Mouse (Mus musculus) midbrain, embryonic 16.5 days (tissue): ENCODE data around the gene Krba1. TPM values are rescaled to one million over a fixed set of nuclear protein-coding genes. Genes with fewer than 3 reads are reported as not detected.

Source experiments
- ATAC-seq: fragments of 200-750 bp; cut with Nextera tagmentation; 2 replicates; pipeline ENCODE4 v1.8.0; 2017; ENCODE audit warnings: moderate TSS enrichment
- H3K27ac ChIP-seq: fragments of 300-500 bp; sonication (generic); 2 replicates; pipeline ENCODE4 v1.5.1; 2014; ENCODE audit warnings: mild to moderate bottlenecking, low read length, mixed read lengths
- H3K27me3 ChIP-seq: fragments of 300-500 bp; sonication (generic); 2 replicates; pipeline ENCODE4 v1.6.1; 2014; ENCODE audit warnings: low read depth, low read length, mixed read lengths; ENCODE audit not compliant: control insufficient read depth, insufficient read depth
- H3K36me3 ChIP-seq: fragments of 300-500 bp; sonication (generic); 2 replicates; pipeline ENCODE4 v1.6.1; 2014; ENCODE audit warnings: mild to moderate bottlenecking, low read length, moderate library complexity, mixed read lengths; ENCODE audit not compliant: control insufficient read depth, insufficient read depth
- H3K4me1 ChIP-seq: fragments of 300-500 bp; sonication (generic); 2 replicates; pipeline ENCODE4 v1.6.1; 2014; ENCODE audit warnings: mild to moderate bottlenecking, low read length, mixed read lengths; ENCODE audit not compliant: control insufficient read depth, insufficient read depth
- H3K4me2 ChIP-seq: fragments of 300-500 bp; sonication (generic); 2 replicates; pipeline ENCODE4 v1.6.1; 2014; ENCODE audit warnings: mild to moderate bottlenecking, low read length, mixed read lengths
- H3K4me3 ChIP-seq: fragments of 300-500 bp; sonication (generic); 2 replicates; pipeline ENCODE4 v1.5.1; 2014; ENCODE audit warnings: low read depth, mild to moderate bottlenecking, low read length, moderate library complexity, mixed read lengths
- H3K9ac ChIP-seq: fragments of 300-500 bp; sonication (generic); 2 replicates; pipeline ENCODE4 v1.6.1; 2014; ENCODE audit warnings: low read depth, low read length, mixed read lengths
- H3K9me3 ChIP-seq: fragments of 300-500 bp; sonication (generic); replicated peaks from 2 replicates; pipeline ENCODE4 v1.6.1; 2014; ENCODE audit warnings: mild to moderate bottlenecking, low read length, mixed read lengths; ENCODE audit not compliant: control insufficient read depth, poor library complexity, severe bottlenecking
- WGBS: fragments of 180-500 bp; shearing (Covaris S2); extraction: QIAGEN DNeasy Blood & Tissue Kit; methylation state at CpG from one replicate; pipeline ENCODE4 v1.1.7; 2014; 5-methylcytosine and 5-hydroxymethylcytosine counted together
- polyA plus RNA-seq: library from polyadenylated mRNA; unstranded; fragments of >200 nt; fragmentation: Nextera tagmentation; extraction: Ambion mirVana; gene quantifications from 2 replicates; pipeline ENCODE4 v1.2.1, GENCODE M21; 2015

The Krba1 gene
- polyA plus RNA-seq, 1 experiment from 2014 or later: 28.1 TPM

DNA sequence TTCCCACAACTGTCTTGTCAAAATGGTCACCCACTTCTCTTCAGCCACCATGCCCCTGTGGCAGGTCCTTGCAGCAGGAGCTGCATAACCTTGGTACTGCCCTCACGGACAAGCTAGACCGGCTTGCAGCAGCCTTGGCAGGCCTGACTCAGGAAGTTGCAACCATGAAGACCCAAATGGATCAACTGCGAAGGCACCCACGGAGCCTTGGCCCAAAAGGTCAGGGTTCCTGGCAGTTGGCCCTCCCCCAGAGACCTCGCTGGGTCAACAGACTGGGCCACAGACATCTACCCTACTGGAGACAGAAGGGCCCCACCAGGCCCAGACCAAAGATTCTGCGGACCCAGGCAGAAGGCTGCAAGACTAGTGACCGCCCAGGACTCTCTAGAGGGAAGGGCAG lies 20.2 kb downstream of the Krba1 start:
- 95% methylated on average over 7 of the region's 7 CpGs for WGBS
- Histone ChIP-seq H3K4me2 (no peak overlapping the region), H3K27me3 (no peaks in the 10 kb centered on the region), H3K27ac (no peak overlapping the region), H3K9me3 (no peaks in the 10 kb centered on the region), H3K4me3 (no peak overlapping the region), H3K9ac (no peak overlapping the region), H3K4me1 (no peaks in the 10 kb centered on the region), H3K36me3 (peaks cover 53% of the 10 kb centered on the region)
- no peak for ATAC-seq

DNA sequence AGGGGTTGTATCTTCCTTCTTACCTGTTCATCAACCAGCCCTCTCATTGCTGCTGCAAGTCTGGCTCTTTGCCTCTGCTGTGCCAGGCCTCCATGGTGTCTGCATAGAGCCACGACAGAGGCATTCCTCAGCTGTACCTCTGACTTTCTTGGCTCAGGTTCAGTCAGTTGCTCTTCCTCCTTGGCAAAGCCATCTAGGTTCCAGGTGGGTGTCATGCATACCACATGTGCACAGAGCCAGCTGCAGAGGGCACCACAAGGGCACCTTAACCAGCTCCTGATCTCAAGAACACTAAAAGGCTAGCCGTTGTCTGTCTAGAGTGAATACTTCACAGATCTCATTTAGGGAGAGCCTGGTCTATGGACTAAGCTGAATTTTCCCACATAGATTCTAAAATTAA lies 21.1 kb downstream of the Krba1 start:
- Histone ChIP-seq H3K4me1 (no peaks in the 10 kb centered on the region), H3K27me3 (no peaks in the 10 kb centered on the region), H3K4me3 (no peak overlapping the region), H3K9me3 (no peaks in the 10 kb centered on the region), H3K9ac (no peak overlapping the region), H3K27ac (no peak overlapping the region), H3K4me2 (no peak overlapping the region), H3K36me3 (peaks cover 49% of the 10 kb centered on the region)
- ATAC-seq: no peak
- 83% methylated on average over 2 of the region's 2 CpGs for WGBS

DNA sequence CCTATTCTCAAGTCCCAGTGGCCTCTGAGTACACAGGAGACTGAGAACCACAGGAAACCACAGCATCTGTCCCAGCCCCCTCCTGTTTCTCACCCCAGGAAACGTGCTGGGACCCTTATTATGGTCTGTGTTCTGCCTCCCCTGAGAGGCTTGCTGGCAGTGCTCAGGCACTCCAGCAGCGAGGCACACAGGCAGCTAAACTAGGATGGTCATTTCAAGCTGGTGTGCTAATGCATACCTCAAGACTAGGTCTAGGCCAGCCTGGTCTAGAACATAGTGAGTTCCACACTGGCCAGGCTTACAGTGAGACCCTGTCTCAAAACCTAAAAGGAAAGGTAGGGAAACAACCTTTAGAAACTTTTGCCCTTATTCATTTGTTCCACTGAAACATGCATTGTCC lies 25.3 kb downstream of the Krba1 start:
- no peaks in the 10 kb centered on the region for H3K4me1 ChIP-seq
- no peaks in the 10 kb centered on the region for H3K27me3 ChIP-seq
- no peak overlapping the region for H3K4me3 ChIP-seq
- H3K9me3 ChIP-seq: no peaks in the 10 kb centered on the region
- no peak overlapping the region for H3K4me2 ChIP-seq
- 7% methylated on average over 2 of the region's 2 CpGs for WGBS
- ATAC-seq: 0 out of 2 replicates have a peak, but pooled peaks have one; percentile 44
- peaks cover 20% of the 10 kb centered on the region for H3K36me3 ChIP-seq
- no peak overlapping the region for H3K9ac ChIP-seq
- H3K27ac ChIP-seq: no peak overlapping the region

DNA sequence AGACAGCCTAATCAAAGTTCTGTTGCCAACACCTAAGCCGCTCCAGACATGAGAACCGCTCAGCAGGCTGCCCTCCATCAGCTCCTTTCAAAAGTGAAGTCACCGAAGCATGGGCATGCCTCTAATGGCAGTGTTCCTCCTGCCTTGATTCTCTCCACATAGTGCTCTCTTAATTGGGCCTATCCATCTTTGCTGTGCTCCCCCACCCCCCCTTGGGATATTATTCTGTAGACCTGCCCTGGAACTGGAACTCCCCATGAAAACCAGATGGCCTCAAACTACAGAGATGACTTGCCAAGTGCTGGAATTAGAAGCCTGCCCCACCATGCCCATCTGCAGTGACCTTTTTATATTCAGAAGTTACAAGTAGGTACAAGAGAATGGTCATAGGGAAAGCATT lies 27.9 kb downstream of the Krba1 start:
- H3K4me2 ChIP-seq: no peak overlapping the region
- H3K36me3 ChIP-seq: no peaks in the 10 kb centered on the region
- H3K4me3 ChIP-seq: no peak overlapping the region
- H3K9me3 ChIP-seq: no peaks in the 10 kb centered on the region
- 78% methylated on average over 3 of the region's 3 CpGs for WGBS
- H3K27me3 ChIP-seq: no peaks in the 10 kb centered on the region
- no peak overlapping the region for H3K9ac ChIP-seq
- no peaks in the 10 kb centered on the region for H3K4me1 ChIP-seq
- ATAC-seq: no peak
- H3K27ac ChIP-seq: no peak overlapping the region

DNA sequence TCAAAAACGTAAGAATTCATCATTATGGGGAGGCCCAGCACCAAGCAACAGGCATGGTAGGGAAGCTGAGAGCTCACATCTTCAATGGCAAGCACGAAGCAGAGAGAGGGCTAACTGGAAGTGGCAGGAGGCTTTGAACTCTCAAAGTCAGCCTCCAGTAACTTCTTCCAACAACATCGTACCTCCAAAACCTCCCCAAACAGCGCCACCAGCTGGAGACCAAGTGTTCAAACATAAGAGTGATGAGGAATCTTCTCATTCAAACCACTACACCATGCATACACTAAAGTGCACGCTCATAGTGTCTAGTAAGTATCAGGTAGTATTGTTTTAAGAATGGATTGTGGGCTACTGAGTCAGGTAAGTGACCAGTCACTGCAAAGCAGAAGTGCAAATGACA lies 28.7 kb downstream of the Krba1 start:
- ATAC-seq: no peak
- no peak overlapping the region for H3K9ac ChIP-seq
- H3K36me3 ChIP-seq: no peaks in the 10 kb centered on the region
- H3K4me1 ChIP-seq: no peaks in the 10 kb centered on the region
- no peaks in the 10 kb centered on the region for H3K9me3 ChIP-seq
- no peak overlapping the region for H3K4me3 ChIP-seq
- WGBS: 67% methylated on average over 5 of the region's 5 CpGs
- no peak overlapping the region for H3K4me2 ChIP-seq
- no peak overlapping the region for H3K27ac ChIP-seq
- no peaks in the 10 kb centered on the region for H3K27me3 ChIP-seq

DNA sequence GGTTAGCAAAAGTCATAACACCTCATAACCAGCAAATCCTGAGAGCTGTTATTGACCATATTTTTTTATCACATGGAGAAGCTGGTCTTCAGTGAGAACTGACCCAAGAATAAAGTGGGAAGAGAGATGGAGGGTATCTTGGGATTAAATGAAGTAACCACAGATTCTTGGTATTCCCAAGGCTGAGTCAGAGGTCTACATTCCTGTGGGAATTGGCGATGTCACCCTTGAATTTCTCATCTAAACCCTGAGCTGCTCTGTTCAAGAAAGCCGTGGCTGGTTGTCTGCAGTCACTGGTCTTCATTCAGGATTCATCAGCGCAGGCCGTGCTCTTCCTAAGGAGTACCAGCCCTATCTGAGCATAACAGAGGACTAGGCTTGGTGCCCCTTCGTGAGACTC lies 31.6 kb downstream of the Krba1 start:
- Histone ChIP-seq H3K27me3 (no peaks in the 10 kb centered on the region), H3K4me3 (no peak overlapping the region), H3K9ac (no peak overlapping the region), H3K27ac (no peak overlapping the region), H3K36me3 (no peaks in the 10 kb centered on the region), H3K4me1 (no peaks in the 10 kb centered on the region), H3K9me3 (no peaks in the 10 kb centered on the region), H3K4me2 (no peak overlapping the region)
- no peak for ATAC-seq
- 82% methylated on average over 5 of the region's 5 CpGs for WGBS

DNA sequence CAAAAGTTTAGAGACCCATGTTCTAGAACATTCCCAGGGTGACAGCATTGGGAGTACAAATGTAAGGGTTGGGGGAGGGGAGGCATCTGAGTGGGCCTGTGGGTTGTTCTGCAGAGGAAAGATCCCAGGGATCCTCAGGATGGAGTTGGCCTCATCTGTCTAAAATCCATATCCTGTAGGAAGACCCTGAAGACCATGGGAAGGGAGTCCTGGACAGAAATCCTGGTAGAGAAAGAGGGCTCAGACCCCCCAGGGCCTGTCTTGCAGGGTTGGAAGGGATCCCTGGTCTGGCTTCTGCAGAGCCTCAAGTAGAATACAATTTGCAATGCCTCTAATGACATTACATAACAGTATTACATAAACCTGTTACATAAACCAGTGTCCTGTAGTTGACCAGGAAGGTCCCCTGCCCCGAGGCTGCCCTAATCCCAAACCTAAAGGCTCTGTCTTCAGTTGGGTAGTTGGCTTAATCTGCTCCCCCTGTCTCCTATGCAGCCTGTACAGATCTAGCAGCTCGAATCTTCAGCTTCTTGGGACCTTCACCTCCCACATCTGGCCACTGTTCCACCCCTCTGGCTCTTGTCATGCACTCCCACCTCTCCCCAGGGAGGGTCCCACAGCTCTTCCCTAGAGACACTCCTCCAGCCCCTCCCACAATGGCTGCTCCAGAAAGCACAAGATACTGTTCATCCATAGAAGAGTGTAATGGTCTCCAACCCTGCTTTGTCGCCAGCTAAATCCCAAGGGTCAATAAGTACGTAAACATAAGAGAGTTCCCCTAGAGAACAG lies 33.6 kb downstream of the Krba1 start:
- 69% methylated on average over 4 of the region's 4 CpGs for WGBS
- ATAC-seq: no peak
- no peaks in the 10 kb centered on the region for H3K27me3 ChIP-seq

DNA sequence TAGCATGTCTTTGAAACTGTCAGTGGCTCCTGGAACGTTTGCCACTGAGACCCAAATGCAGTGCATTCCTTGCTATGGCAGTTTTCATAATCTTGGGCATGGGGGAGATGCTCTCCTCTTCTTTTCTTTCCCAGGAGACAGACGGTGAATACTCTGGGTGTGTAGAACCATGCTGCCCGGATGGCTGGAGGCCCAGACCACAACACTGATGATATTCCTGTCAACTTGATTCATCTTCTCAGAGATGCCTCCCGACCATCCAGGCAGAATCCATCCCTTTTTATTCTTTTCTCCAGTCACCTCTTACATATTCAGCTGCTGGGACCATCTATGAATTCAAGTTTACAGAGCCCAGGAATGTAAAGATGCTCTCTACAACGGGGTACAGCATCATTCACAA lies 35.4 kb downstream of the Krba1 start:
- Histone ChIP-seq H3K4me2 (no peak overlapping the region), H3K9ac (no peak overlapping the region), H3K27ac (no peak overlapping the region), H3K27me3 (no peaks in the 10 kb centered on the region), H3K9me3 (no peaks in the 10 kb centered on the region), H3K4me3 (no peak overlapping the region), H3K36me3 (no peaks in the 10 kb centered on the region), H3K4me1 (no peaks in the 10 kb centered on the region)
- 78% methylated on average over 5 of the region's 5 CpGs for WGBS
- ATAC-seq: no peak

More for the DNA sequence above, 33.6 kb downstream of the Krba1 start:
- no peak overlapping the region for H3K27ac ChIP-seq
- H3K36me3 ChIP-seq: no peaks in the 10 kb centered on the region
- H3K4me1 ChIP-seq: no peaks in the 10 kb centered on the region
- H3K9ac ChIP-seq: no peak overlapping the region
- H3K9me3 ChIP-seq: no peaks in the 10 kb centered on the region
- H3K4me2 ChIP-seq: no peak overlapping the region
- no peak overlapping the region for H3K4me3 ChIP-seq

DNA sequence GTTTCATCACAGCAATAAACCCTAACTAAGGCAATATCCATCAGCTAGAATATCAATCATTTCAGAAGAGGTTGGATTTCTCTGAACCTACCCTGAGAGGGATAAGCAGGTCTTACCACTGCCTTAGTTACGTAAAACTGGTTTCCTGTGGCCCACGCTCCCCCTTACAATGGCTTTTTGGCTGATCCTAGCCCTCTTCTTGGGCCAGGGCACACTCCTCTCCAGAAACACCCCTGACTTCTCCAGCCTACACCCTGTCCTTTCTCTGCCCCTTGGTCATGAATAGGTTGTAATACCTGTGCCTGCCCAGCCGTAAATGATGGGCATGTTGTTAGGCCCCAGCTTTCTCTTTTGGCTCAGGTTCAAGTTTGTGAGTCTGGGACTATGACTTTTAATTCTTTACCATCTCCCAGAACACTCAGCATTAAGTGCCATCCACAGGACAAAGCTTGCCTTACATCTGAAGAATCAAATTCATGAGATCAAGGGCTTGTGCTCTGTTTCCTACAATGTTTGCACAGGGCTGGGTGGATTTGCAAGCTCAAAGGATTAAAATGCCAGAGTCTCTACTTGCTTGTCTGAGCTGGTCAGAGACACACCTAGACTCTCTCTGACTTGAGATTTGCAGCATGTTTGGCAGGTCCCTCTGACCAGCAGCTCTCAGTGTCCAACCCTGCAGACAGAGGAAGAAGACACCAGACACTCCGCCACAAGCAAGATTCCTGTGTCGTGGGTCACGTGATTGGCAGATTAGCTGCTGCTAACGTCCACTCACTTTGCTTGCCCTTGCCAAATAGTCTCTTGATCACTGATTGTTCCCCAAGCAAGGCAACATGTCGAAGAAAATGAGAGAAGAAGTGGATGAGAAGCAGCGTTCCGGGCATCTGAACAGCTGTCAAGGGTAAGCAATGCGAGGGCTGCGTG lies 37.8 kb downstream of the Krba1 start:
- Histone ChIP-seq H3K27me3 (peaks cover 3% of the 10 kb centered on the region), H3K4me3 (no peak overlapping the region), H3K9ac (no peak overlapping the region), H3K27ac (no peak overlapping the region), H3K36me3 (peaks cover 6% of the 10 kb centered on the region; the same call in 1 of the 2 replicates), H3K4me2 (no peak overlapping the region), H3K9me3 (no peaks in the 10 kb centered on the region), H3K4me1 (no peaks in the 10 kb centered on the region)
- ATAC-seq: no peak
- 61% methylated on average over 12 of the region's 12 CpGs for WGBS
